Mouse (Mus musculus) c-Kit-positive CD71-positive TER-119-positive erythroid progenitor cells, embryonic 14.5 days (primary cell): ENCODE results near the gene Cnnm2.
A peak's percentile ranks its signal among the peaks of the same experiment; 100 is the strongest.

ENCODE experiments used
- DNase-seq: peaks from one replicate; pipeline ENCODE4 v3.0.0-alpha.2; 2013; ENCODE audit warnings: low spot score

Cnnm2 gene

GRCm38 (mm10) chr19:46760375-46761160 lies 828 bp upstream of the Cnnm2 start:
- DNase-seq, result peak; percentile 86

- DNase-seq, result peak; percentile 24
Observed at GRCm38 (mm10) chr19:46761971-46762290, 535 bp downstream of the Cnnm2 start.

- DNase-seq, result peak; percentile 37
Observed at GRCm38 (mm10) chr19:46762291-46762991, 1.0 kb downstream of the Cnnm2 start.

- peak; percentile 40 for DNase-seq
Observed at GRCm38 (mm10) chr19:46762992-46763342, 1.6 kb downstream of the Cnnm2 start.

GRCm38 (mm10) chr19:46763356-46763755 lies 2.0 kb downstream of the Cnnm2 start:
- no peak for DNase-seq

- no peak for DNase-seq
Observed at GRCm38 (mm10) chr19:46763932-46764762, 2.8 kb downstream of the Cnnm2 start.

GRCm38 (mm10) chr19:46764763-46765117 lies 3.3 kb downstream of the Cnnm2 start:
- DNase-seq, result no peak

GRCm38 (mm10) chr19:46766125-46766524 lies 4.7 kb downstream of the Cnnm2 start:
- DNase-seq, result peak; percentile 48

GRCm38 (mm10) chr19:46769759-46770158 lies 8.4 kb downstream of the Cnnm2 start:
- DNase-seq, result no peak

GRCm38 (mm10) chr19:46771801-46772200 lies 10.4 kb downstream of the Cnnm2 start:
- no peak for DNase-seq

GRCm38 (mm10) chr19:46776391-46776790 lies 15.0 kb downstream of the Cnnm2 start:
- no peak for DNase-seq

- DNase-seq, result no peak
Observed at GRCm38 (mm10) chr19:46776850-46777249, 15.5 kb downstream of the Cnnm2 start.

GRCm38 (mm10) chr19:46777928-46778680 lies 16.7 kb downstream of the Cnnm2 start:
- DNase-seq, result no peak

- peak; percentile 51 for DNase-seq
Observed at GRCm38 (mm10) chr19:46779130-46779529, 17.7 kb downstream of the Cnnm2 start.

- DNase-seq, result peak; percentile 27
Observed at GRCm38 (mm10) chr19:46784038-46784437, 22.6 kb downstream of the Cnnm2 start.

GRCm38 (mm10) chr19:46784502-46784901 lies 23.1 kb downstream of the Cnnm2 start:
- peak; percentile 29 for DNase-seq

GRCm38 (mm10) chr19:46785633-46786032 lies 24.2 kb downstream of the Cnnm2 start:
- no peak for DNase-seq

GRCm38 (mm10) chr19:46789782-46790181 lies 28.4 kb downstream of the Cnnm2 start:
- DNase-seq, result no peak

- DNase-seq, result no peak
Observed at GRCm38 (mm10) chr19:46791360-46791759, 30.0 kb downstream of the Cnnm2 start.

- no peak for DNase-seq
Observed at GRCm38 (mm10) chr19:46791921-46792320, 30.5 kb downstream of the Cnnm2 start.

- DNase-seq, result no peak
Observed at GRCm38 (mm10) chr19:46792480-46792879, 31.1 kb downstream of the Cnnm2 start.

- DNase-seq, result no peak
Observed at GRCm38 (mm10) chr19:46794181-46794580, 32.8 kb downstream of the Cnnm2 start.
